Mouse (Mus musculus) erythroblast, embryonic 14.5 days (primary cell): ENCODE results near the gene Vpreb3.

Experiments used
- GATA1 ChIP-seq: IDR thresholded peaks from 2 replicates; pipeline ENCODE4 v1.6.1; 2012; ENCODE audit warnings: low read length, inconsistent platforms, mixed read lengths
- TAL1 ChIP-seq: IDR thresholded peaks from 3 replicates; pipeline ENCODE4 v1.6.1; 2012; ENCODE audit warnings: low read length, inconsistent platforms, mixed read lengths

GRCm38 (mm10) chr10:75896208-75896607, 46.6 kb upstream of the Vpreb3 start:
- TF ChIP-seq TAL1 (no peak), GATA1 (no peak)
